Mouse (Mus musculus) Patski (cell line): ENCODE measurements at regions not wholly inside any gene's neighbourhood (a gene's known extent, or its start where the extent isn't known, plus 50 kb on each side); places are given as distances from the start of the nearest gene placed in this dataset.

Source experiments
- ATAC-seq: fragments of 100-300 bp; one replicate; pipeline ENCODE4 v1.8.0; 2021
- CTCF ChIA-PET: fragments of 350-600 bp; sonication (Branson Sonifier 250); formaldehyde crosslinking; loops from one replicate; lab custom pipeline; 2022; ENCODE audit warnings: inconsistent platforms; lab: Charles Lee
- POLR2A ChIA-PET: fragments of 350-600 bp; sonication (Branson Sonifier 250); formaldehyde crosslinking; loops from one replicate; lab custom pipeline; 2022; ENCODE audit warnings: antibody characterized with exemption, inconsistent platforms; lab: Charles Lee
- DNase-seq: peaks from one replicate; pipeline ENCODE4 v3.0.0-alpha.2; 2011; ENCODE audit warnings: low read depth, low spot score
- H3K27me3 ChIP-seq: fragments of 371-371 bp; one replicate; pipeline ENCODE4 v1.5.1; 2021
- CTCF ChIP-seq: fragments of 100-300 bp; IDR thresholded peaks from one replicate; pipeline ENCODE4 v1.5.1; 2021
- in situ Hi-C: fragments of 300-500 bp; cut with MboI; formaldehyde crosslinking; loops from 3 replicates; pipeline ENCODE4 v1.11.1; 2018; ENCODE audit warnings: low pct_unique_long_range_greater_than_20kb, mixed read lengths

GRCm38 (mm10) chr17:10109511-10110374 is 209.9 kb downstream of the Qk start:
- no peak for DNase-seq
- CTCF ChIA-PET: no interaction called here

GRCm38 (mm10) chr17:10105299-10105698 is 214.4 kb downstream of the Qk start:
- no peaks in the 10 kb centered on the region for H3K27me3 ChIP-seq
- ChIA-PET CTCF (no interaction called here), POLR2A (no interaction called here)
- no peak for TF ChIP-seq CTCF
- in situ Hi-C loops: no loop called here
- ATAC-seq (no peak), DNase-seq (no peak)

More at GRCm38 (mm10) chr17:10109511-10110374, 209.9 kb downstream of the Qk start:
- TF ChIP-seq CTCF: no peak
- in situ Hi-C loops: no loop called here
- ATAC-seq: no peak
- POLR2A ChIA-PET: interaction anchor here (0.6 to 0.7 kb wide), 2 partner anchors 8 to 243 kb away, joined by 3 read pairs; no protein-coding TSS in a partner anchor
- H3K27me3 ChIP-seq: no peaks in the 10 kb centered on the region

- ATAC-seq: peak; percentile 44
- no peak for DNase-seq
- CTCF ChIA-PET: no interaction called here
- in situ Hi-C loops: no loop called here
- TF ChIP-seq CTCF: no peak
- POLR2A ChIA-PET: no interaction called here
- no peaks in the 10 kb centered on the region for H3K27me3 ChIP-seq
Measured at GRCm38 (mm10) chr17:10098199-10098598, 221.5 kb downstream of the Qk start.

- in situ Hi-C loops: no loop called here
- no peak for TF ChIP-seq CTCF
- ChIA-PET POLR2A (no interaction called here), CTCF (interaction anchor here (0.9 kb wide), 1 partner anchor 9 kb away, joined by 3 read pairs; no protein-coding TSS in a partner anchor)
- peak; percentile 2 for ATAC-seq
- no peak for DNase-seq
- H3K27me3 ChIP-seq: no peaks in the 10 kb centered on the region
Measured at GRCm38 (mm10) chr17:10097691-10098090, 222.0 kb downstream of the Qk start.

GRCm38 (mm10) chr17:10095841-10096301 is 223.8 kb downstream of the Qk start:
- in situ Hi-C loops: no loop called here
- ChIA-PET POLR2A (no interaction called here), CTCF (no interaction called here)
- no peak for TF ChIP-seq CTCF
- ATAC-seq (no peak), DNase-seq (no peak)
- no peaks in the 10 kb centered on the region for H3K27me3 ChIP-seq

- in situ Hi-C loops: no loop called here
- DNase-seq (no peak), ATAC-seq (no peak)
- no peak for TF ChIP-seq CTCF
- POLR2A ChIA-PET: no interaction called here
- CTCF ChIA-PET: no interaction called here
- no peaks in the 10 kb centered on the region for H3K27me3 ChIP-seq
Measured at GRCm38 (mm10) chr17:10094108-10094521, 225.5 kb downstream of the Qk start.

GRCm38 (mm10) chr17:10093437-10094107 is 226.1 kb downstream of the Qk start:
- in situ Hi-C loops: no loop called here

DNA sequence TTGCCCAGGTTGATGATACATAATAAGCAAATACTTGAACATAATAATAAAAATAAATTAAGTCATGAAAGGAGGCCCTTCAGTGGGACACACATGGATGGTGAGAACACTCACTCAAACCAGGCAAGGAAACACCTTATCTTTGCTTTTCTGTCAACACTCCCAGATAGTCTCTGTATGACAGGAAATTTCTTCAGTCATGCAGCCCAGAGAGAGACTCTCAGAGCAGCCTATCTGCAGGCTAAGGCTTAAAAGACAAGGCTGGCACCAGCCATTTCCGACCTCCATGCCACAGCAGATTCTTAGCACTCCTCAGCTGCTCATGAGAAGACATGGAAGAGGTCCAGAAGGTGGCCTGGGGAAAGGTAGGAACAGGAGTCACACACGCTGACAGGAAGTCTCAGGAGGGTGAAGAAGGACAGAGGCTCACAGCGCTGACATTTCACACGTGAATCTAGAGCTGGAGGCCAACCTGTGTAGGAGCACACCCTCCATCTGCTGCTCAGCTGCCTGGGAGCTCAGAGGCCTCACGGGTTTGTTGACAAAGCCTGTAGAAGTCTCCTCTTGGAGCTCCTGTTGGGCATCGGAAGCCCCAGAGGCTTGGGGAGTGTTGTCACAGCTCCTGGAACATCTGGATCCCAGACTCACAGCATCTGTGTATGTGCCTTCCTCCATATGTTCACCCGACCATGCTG is 232.3 kb downstream of the Qk start:
- peaks cover 2% of the 10 kb centered on the region for H3K27me3 ChIP-seq
- ChIA-PET CTCF (no interaction called here), POLR2A (no interaction called here)
- no peak for TF ChIP-seq CTCF
- in situ Hi-C loops: loop anchor here (10.0 kb wide), 1 partner anchor 227 kb away; the partner anchor contains the start of gene Qk
- no peak for ATAC-seq
- DNase-seq: no peak

More at GRCm38 (mm10) chr17:10093437-10094107, 226.1 kb downstream of the Qk start:
- ChIA-PET POLR2A (no interaction called here), CTCF (no interaction called here)
- H3K27me3 ChIP-seq: no peaks in the 10 kb centered on the region
- no peak for TF ChIP-seq CTCF
- no peak for ATAC-seq
- no peak for DNase-seq

DNA sequence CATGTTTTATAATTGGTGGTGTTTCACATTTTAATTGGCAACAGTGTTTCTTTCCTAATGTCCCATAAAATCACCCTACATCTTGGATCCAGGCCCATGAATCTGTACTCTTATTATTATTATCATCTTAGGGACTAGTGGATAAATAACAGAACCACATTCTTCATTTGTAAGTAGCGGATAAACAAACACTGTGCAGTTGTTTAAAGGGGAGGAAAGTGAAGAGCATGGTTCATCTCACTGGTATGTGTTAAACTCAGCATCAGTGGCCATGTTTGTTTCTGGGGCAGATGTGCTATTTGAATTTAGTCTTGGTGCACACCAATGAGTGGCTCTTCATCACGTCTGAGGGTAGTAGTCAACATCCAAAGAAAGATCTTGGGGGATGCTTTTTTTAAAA is 233.1 kb downstream of the Qk start:
- ATAC-seq (no peak), DNase-seq (no peak)
- in situ Hi-C loops: loop anchor here (10.0 kb wide), 1 partner anchor 228 kb away; the partner anchor contains the start of gene Qk
- H3K27me3 ChIP-seq: peaks cover 2% of the 10 kb centered on the region
- no peak for TF ChIP-seq CTCF
- ChIA-PET CTCF (no interaction called here), POLR2A (no interaction called here)

GRCm38 (mm10) chr17:10086132-10086531 is 233.5 kb downstream of the Qk start:
- CTCF ChIA-PET: no interaction called here
- ATAC-seq: no peak

More at GRCm38 (mm10) chr17:10086132-10086531, 233.5 kb downstream of the Qk start:
- POLR2A ChIA-PET: no interaction called here
- peak; percentile 53 for DNase-seq
- peaks cover 2% of the 10 kb centered on the region for H3K27me3 ChIP-seq
- in situ Hi-C loops: loop anchor here (10.0 kb wide), 1 partner anchor 229 kb away; the partner anchor contains the start of gene Qk
- no peak for TF ChIP-seq CTCF
